Mouse (Mus musculus) adrenal gland, adult 2 months (tissue): ENCODE measurements around the gene Grin2b. TPM values are rescaled to one million over a fixed set of nuclear protein-coding genes. Genes with fewer than 3 reads are reported as not detected.
"Not testable (repeated sequence)": the region's sequence is repeated elsewhere in the genome, so short reads cannot be mapped to it uniquely, and the experiment has no call there.

Experiments
- DNase-seq: peaks from one replicate; pipeline ENCODE4 v3.0.0; 2021
- polyA plus RNA-seq: library from polyadenylated mRNA; depleted of rRNA; stranded (reverse); fragments of >200 nt; gene quantifications from 2 replicates; pipeline ENCODE4 v1.2.3, GENCODE M21; 2012
- total RNA-seq, 2 experiments: library from RNA; stranded (reverse); gene quantifications; 2 replicates each; pipeline ENCODE4 v1.2.3; 2021

The Grin2b gene
- total and polyA plus RNA-seq, 3 experiments = 0.02 to 0.17 (median 0.07) TPM

DNA sequence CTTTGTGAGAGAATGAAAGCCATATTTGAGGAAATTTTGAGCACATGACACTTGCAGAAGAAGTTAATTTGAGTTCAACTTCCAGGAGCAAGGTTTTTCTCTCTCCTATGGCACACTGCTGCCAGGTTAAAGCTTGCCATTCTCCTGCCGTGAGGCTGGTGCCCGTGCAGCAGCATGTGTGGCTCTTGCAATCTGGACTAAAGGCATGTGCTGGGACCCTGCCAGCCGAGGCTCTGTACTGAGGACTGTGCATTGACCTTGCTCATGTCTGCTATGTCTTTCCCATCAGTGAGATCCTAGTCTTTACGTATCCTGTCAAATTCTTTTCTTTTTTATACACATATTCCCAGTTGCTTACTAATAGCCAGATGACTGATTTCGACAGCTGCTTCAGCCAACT is 268.9 kb downstream of the Grin2b start:
- DNase-seq = no peak

DNA sequence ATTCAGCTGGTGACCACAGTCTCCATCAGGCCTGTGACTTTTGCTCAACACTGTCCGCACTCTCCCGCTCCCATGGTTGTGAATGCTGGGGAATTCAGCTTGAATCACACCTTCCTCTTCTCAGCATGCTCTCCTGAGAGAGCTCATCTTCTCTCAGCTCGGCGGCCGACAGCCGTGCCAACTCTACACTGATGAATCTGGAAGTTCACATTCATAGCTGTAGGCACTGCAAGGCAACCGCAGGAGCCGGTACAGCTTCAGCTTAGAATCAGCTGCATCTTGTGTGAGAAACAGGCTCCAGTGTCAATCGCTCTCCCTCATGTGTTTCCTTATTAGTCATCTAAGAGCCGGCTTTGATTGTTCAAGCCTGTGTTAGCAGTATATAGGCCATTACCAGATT is 272.9 kb downstream of the Grin2b start:
- no peak for DNase-seq

DNA sequence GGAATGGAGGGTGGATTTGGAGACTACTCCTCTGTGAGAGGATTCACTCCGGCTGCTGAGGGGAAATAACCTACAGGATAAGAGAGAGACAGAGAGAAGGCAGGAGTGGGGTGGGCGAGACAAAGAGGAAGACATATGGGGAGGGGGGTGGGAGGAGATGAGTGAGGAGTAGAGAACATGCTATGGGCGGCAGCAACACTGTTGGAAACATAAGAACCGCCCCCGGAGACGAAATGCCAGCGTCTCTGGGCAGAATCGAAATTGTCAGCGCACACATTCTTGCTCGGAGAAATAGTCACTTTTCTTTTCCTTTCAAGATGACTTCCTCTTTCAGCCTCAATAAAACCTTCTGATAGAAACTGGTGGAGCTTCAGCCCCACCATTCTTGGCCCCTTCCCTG is 274.1 kb downstream of the Grin2b start:
- DNase-seq = no peak

DNA sequence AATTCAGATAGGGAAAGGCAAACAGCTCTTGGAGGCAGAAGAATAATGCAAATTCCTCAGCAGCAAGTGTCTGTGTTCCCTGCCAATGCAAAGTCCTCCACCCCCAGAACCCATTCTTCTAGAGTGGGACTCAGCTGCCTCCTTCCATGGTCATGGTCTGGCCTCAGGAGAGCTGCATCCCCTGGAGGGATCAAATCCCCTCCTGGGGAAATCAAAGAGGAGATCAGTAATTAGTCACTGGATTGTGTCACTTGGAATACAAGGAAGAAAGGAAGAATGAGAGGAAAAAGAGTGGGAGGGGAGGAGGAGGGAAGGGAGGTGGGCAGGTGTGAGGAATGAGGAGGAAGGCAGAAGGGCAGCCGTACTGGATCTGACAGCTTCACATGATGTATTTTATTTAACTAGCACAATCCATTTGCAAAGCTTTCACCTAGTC is 278.5 kb downstream of the Grin2b start:
- DNase-seq = no peak

DNA sequence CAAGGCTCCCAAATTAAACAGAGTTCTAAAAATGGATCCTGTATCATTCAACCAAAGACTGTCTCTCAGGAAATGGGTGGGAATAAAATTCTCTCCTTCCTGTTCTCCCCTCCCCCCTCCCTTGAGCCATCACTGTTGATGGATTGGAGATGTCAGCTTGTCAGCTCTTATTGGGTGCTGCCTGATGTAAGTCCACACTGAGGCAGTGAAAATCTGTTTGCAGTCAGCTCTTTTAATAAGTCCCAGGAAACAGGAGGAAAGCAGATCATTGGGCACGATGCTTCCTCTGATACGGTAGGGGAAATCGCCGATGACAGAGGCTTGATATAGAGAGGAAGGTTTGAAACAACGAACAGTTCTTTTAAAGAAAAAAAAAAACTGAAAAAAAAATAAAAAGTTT is 290.7 kb downstream of the Grin2b start:
- no peak for DNase-seq

DNA sequence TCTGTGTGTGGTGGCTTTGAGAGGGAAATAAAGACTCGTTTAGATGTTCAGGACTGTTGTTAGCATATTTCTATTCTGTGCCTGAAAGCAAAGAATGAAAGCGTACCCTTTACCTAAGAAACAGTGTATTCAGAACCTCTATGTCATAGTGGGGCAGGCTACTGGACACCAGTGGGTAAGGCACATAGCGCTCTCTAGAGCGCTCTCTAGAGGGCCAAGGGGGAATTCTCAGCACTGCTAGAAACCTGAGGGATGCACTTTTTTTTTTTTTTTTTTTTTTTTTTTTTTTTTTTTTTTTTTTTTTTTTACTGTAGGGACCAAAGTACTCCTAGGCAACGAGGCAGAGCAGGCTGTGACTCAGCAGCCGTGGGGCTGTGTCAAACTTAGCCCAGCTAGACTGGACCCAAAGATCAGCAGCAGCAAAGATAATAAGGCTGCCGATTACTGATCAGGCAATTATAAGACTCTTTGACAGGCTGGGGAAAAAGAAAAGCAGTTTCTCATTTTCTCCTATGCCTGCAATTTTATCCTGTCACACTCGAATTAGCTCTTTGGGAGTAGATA is 297.1 kb downstream of the Grin2b start:
- DNase-seq = no peak

DNA sequence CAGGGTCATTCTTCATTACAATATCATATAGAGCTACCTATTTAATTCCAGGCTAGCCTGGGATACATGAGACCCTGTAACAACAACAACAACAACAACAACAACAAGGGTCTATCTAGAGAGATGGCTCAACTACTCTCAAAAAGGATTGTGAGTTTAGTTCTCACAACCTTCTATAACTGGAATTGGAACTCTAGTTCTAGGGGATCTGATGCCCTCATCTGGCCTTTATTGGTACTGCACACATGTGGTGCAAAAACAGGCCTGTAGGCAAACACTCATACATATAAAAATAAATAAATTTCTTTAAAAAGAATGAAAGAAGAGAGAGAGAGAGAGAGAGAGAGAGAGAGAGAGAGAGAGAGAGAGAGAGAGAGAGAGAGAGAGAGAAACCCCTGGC is 298.7 kb downstream of the Grin2b start:
- no peak for DNase-seq

DNA sequence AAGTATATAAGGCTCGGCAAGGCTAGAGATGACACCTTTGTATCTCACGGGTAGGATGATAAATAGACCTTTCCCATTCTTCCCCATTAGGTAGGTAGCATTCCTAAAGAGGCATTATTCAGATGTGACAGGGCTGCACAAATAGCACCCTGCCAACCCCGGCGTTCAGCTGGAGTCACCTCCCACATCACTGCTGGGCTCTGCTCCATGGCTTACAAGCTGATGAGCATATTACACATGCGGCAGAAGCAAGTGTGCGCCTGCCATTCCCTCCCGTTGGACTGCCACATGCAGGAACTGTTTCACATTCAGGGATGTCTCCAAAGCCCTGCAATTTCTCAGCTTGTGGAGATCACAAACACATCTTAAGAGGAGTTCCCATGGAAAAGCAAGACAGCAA is 307.5 kb downstream of the Grin2b start:
- DNase-seq = no peak

DNA sequence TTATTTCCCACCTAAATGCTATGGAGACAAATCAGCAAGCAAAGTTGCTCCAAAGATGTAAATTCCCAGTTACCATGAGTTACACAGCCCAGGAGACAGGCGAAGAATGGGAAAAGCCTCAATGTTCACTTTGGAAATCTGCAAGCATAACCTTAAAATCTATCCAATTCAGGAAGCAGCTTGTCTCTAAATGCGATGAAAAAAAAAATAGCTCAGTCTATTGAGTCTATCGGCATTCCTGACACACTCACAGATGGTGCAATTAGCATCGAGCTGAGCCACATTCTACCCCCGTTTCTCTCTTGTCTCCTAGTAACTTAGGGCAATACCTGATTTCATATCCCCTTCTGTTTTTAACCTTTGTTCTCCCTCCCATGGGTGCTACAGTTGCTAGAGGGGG is 309.3 kb downstream of the Grin2b start:
- DNase-seq = no peak

DNA sequence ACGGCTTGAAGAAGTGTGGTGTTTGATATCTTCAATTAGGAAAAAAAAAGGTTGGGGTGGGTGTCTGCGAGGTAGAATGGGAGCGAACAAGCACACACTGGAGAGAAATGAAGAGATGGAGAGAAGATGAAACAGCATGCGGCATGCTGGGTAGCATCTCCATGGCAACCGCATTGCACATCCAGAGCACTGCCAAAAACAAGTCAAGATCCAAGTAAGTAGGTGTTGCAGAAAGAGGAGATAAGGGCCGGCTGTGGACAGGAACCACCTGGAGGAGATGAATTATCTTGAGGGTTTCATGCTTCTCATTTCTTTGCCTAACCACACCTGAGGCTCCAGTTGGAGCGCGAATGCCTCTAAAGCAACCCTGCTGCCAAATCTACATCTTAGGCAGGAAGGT is 313.8 kb downstream of the Grin2b start:
- DNase-seq = no peak

DNA sequence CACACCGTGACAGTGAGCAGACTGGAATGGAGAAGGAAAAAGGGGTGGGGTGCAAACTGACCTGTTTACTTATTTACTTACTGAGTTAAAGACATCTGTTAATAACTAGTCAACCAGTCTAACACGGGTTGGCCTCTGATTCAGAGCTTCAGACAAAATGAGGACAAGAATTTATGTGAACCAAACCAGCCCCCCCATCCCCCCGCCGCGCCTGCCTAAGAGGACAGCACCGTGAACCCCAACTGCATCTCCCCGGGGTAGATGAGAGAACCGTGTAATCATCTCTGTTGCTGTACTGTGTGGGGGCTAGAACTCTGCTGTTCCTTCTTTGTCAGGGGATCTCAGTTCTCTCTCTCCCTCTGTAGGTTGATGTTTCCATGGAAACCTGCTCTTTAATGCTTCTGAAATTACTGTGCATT is 319.1 kb downstream of the Grin2b start:
- DNase-seq = no peak

DNA sequence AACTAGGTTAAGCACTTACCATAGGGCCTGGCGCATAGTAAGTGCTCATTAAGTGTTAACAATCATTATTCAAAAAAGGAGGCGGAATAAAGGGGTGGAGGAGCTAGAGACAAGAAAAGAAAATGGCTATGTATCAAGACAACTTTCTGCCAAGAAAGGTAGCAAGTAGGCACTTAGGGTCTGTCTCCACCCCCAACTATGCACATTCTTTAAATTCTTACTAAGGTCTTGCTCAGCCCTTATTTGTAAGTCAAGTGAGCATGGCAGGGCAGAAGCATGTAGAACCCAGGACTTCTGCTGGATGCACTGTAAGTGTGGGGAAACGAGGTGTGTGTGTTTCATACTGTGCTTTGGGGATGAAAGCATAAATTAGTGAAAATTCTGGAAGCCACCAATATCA is 329.6 kb downstream of the Grin2b start:
- DNase-seq = no peak

DNA sequence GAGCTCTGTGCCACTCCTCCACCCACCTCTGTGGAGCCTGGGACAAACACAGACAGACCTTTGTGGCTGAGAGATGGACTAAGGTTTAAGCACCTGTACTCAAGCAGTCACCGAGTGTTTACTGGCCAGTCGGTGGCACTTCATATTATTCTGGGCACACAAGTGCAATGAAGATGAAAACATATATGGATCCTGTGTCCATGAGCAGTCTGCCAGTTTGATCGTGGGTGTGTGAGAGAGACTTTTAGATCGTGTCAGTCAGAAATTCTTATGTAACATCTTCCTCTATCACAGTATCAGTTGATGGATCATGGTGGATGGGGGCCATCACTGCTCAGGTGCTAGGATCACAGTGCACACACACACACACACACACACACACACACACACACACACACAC is 337.0 kb downstream of the Grin2b start:
- no peak for DNase-seq

DNA sequence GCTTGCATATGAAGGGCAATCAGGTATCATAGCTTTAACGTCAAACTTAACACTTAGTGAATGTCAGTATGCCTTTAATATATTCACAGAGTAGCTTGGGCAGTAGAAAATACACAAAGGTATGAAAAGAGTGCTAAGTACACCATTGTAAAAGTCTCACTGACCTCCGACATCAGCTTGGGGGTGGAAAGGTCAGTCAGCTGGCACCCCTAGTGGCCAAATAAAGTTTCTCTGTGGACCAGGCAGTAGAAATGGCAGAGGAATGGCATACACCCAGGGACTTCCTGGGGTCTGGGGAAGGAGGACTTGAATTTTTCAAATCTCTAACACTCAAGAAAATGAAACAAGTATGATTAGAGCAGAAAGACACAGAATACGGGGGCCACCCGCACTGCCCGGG is 339.8 kb downstream of the Grin2b start:
- DNase-seq = no peak

DNA sequence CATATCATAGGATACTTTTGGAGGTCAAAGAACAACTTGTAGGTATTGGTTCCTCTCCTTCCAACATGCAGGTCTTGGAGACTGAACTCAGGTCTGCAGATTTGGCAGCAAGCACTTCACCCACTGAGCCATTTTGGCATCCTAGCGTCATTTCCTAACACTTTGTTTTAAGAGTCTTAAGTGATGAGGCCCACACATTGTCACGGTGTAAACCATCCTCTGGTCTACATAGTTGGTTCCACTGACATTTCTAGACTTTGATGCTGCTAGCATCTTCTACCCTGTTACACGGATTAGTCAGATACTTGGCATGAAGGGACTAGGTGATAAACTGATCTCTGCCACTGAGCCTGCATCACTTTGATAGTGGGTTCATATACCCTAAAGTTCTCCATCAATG is 341.3 kb downstream of the Grin2b start:
- no peak for DNase-seq

DNA sequence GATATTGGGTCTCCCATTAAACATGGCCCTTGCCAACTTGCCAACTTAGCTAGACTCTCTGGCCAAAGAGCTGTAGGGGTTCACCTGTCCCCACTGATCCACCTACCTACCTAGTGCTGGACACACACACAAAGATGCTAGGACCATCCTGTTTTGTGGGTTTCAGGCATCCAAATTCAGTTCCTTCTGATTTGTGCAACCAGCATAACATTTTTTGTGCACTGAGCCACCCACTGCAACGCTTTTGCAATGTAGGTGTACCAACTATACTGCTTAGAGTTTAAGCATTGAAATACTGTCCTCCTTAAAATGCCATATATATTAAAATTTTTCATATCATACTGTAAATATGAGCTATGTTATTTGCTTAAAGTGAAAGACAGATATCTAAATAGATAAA is 342.3 kb downstream of the Grin2b start:
- DNase-seq = no peak

DNA sequence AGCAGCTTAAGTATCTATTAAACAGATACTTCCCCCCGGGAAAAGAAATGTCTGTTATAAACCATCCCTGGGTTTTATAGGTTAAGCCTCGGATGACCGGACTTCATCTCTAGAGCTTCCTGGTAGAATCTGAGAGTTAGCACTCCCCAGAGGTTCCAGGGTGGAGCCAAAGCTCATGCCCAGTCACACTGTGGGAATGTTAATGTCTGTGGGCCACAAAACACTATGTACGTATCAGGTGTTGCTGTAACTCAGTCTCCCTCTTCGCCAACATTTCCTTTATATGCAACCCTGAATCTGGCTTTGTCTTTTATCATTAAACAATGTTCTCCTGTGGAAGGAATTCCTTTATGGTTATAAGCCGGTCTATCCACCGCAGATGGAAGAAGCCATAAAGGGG is 343.9 kb downstream of the Grin2b start:
- DNase-seq = no peak

DNA sequence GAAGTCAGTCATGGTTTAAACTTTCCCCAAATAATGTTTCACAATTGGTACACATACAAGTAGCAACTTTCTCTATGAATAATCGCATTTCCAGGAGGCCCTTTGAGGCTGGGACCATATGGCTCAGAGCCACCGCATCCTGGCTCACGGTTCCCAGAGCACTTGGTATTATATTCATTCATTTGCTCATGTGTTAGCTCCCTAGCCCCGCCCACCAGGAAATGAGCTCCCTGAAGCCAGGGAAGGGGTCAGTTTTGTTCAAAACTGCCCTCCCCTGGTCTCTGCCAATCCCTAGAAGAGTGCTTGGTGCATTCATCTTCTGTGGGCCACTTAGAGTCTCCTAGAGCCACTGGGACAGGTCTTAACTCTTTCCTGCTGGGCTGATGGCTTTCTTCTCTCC is 344.3 kb downstream of the Grin2b start:
- no peak for DNase-seq

DNA sequence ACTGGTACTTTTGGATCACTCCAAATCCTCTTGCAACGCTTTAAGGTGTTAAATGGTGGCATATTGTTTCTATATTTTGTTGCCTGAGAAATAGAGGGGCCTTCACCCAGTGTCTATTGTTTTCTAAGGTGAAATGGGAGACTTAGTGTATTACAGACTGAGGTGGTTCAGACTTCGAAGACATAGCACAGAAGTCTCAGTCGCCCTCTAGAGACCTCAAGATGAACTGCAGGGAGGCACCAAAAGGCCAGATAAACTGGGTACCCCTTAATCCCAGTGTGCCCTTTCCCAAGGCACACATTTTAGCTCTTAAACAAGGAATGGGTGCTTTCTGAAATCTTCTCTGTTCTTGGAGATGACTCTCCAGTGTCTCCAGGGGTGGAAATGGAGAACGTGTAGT is 345.4 kb downstream of the Grin2b start:
- DNase-seq = peak; percentile 49

DNA sequence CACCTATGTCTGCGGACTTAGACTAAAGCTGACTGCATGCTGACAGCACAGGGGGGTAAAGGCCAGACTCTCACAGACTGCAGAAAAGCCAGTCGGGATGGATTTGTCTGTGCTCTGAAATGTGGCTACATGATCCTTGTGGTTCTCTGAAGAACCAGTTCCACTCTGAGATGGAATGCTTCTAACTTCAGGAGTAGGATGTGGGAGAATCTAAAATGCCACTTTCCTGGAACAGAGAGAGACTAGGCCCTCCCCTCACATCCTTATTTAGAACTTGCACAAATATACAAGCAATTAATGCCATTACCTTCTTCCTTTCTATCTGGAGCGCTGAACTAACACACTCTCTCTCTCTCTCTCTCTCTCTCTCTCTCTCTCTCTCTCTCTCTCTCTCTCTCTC is 346.0 kb downstream of the Grin2b start:
- no peak for DNase-seq

DNA sequence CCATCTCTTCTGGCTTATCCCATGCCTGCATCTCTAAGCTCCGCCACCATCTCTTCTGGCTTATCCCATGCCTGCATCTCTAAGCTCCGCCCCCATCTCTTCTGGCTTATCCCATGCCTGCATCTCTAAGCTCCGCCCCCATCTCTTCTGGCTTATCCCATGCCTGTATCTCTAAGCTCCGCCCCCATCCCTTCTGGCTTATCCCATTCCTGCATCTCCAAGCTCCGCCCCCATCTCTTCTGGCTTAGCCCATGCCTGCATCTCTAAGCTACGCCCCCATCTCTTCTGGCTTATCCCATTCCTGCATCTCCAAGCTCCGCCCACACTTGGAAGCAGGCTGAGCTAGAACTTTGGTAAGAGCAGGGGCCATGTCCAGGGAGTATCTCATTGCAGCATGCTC is 346.5 kb downstream of the Grin2b start:
- DNase-seq = not testable (repeated sequence)

DNA sequence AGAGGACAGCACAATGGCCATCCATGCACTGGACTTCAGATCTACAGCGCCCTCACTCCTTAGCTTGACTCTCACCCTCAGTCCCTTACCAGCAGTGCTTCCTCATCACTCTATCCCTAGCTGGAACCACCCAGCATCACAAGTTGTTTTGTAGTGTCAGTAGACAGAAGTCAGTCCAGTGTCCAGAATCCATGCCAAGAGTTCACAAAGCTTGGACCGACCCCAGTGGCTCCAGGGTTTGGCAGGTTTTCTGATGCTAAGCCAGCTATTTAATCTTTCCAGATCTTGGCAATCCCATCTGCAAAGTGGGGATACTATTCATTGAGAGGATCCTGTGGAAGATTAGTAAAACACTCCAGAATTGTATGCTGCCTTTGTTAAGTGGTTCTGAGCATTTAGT is 355.9 kb downstream of the Grin2b start:
- no peak for DNase-seq

DNA sequence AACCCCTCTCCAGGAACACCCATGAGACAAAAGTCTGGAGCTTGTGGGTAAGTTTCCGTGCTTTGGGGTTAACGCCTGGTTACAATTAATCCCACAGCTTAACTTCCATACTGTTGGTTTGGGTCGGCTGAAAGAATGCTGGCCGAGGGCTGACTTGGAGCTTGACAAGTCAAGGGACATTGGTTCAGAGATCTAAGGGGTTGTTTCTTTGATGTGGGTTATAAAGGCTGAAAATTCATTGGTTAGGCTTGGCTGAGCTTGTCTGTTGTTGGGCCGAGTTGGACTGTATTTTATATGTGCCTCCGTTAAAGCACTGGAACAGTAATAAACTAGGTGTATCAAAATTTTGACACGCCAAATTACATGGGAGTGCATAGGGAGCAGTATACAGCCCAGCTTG is 359.6 kb downstream of the Grin2b start:
- no peak for DNase-seq

DNA sequence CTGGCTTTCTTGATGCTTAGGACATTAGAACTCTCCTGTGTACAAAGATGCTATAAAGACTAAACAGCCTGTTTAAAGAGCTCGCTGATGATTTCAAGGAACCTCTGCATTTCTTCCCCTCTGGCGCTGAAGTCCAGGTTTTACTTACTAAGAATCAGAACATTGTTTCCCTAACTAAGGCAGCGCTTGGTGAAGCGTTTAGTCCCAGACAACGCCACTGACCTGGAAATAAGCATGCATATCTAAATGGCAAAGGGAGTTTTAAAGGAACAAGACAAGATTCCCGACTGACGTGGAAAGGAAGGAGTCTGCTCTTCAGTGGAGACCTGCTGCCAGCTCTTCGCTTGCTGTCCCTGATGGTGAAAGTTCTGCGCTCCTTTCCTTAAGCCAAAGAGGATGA is 367.9 kb downstream of the Grin2b start:
- no peak for DNase-seq

DNA sequence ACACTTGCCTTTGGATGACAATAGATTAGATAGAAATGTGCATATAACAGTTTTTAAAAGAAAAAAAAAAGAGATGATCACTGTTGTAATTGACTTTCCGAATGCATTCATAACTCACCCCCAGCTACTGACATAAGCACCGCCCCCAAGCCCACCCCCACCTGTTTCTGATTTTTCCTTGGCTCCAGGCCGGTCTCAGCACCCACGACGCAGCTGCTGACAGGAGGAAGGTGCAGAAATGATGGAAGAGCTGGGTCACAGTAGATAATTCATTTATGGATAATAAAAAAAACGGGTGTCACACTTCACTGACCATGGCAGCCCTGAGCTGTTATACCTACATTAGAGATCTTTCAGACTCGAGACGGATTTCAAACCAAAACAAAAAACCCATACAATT is 373.4 kb downstream of the Grin2b start:
- DNase-seq = no peak
